Comparison of ENCODE assay signal across 22 mouse cellular contexts in the genomic region with DNA sequence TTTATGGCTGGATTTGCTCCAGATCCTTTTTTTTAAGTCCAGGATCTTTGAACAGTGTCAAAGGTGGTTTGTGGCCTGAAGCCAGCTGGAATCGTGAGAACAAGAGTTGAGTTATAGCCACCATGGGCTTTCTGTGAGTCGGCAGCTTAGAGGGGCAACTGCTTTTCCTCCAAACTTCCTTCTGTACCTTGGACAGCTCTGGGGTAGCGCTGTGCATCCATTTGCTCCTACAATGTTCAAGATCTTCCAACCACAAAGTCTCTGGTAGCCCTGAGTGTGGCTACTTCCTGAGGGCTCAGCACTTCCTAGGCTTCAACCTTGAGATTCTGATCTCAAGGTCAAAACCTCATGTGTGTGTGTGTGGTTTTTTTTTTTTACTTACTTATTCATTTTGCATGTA.
DNase-seq lines count a peak whose midpoint lies in the region; ATAC-seq and TF ChIP-seq lines count a peak whose summit lies in the region.
"Had no signal": no experiment of that assay in that cellular context is flagged by ENCODE, and none has a peak within 500 bp of the region (broad histone marks: within the 10 kb centered on the region; RNA-seq: fewer than 3 reads in every experiment).

No protein-coding gene starts in this region.

- H3K4me1 ChIP-seq in limb, embryonic 11.5 days (ENCODE audit: control insufficient read depth, insufficient read depth, low read length), result no peaks in the 10 kb centered on the region
- H3K4me1 ChIP-seq in limb, embryonic 10.5 days, result no peaks in the 10 kb centered on the region
- H3K4me1 ChIP-seq in ES-E14 (ENCODE audit: control insufficient read depth in 2 of 2, insufficient read depth in 2 of 2, low read length in 2 of 2, poor library complexity in 1 of 2), result no peaks in the 10 kb centered on the region
- no peaks in the 10 kb centered on the region for H3K4me1 ChIP-seq in hindbrain, postnatal 0 days (ENCODE audit: insufficient read depth, low read length)
- H3K4me1 ChIP-seq: embryonic facial prominence, embryonic 13.5 days; forebrain, embryonic 12.5 days; heart, embryonic 15.5 days; hindbrain, embryonic 10.5 days had no signal

- H3K9me3 ChIP-seq in limb, embryonic 11.5 days (ENCODE audit: control insufficient read depth, low read length), result no peaks in the 10 kb centered on the region
- H3K9me3 ChIP-seq in limb, embryonic 10.5 days (replicated peaks), result no peaks in the 10 kb centered on the region
- H3K9me3 ChIP-seq in ES-E14 (ENCODE audit: control insufficient read depth, insufficient read depth, low read depth, low read length), result no peaks in the 10 kb centered on the region
- no peaks in the 10 kb centered on the region for H3K9me3 ChIP-seq in hindbrain, postnatal 0 days (ENCODE audit: low read length)
- H3K9me3 ChIP-seq: embryonic facial prominence, embryonic 13.5 days; forebrain, embryonic 12.5 days; heart, embryonic 15.5 days; hindbrain, embryonic 10.5 days had no signal

- H3K27ac ChIP-seq in limb, embryonic 11.5 days (replicated peaks; ENCODE audit: low read depth, low read length), result no peak overlapping the region
- H3K27ac ChIP-seq in limb, embryonic 10.5 days, result no peak overlapping the region
- H3K27ac ChIP-seq in ES-E14 (ENCODE audit: insufficient read depth, low read depth, low read length, poor library complexity, severe bottlenecking), result no peak overlapping the region
- no peak overlapping the region for H3K27ac ChIP-seq in hindbrain, postnatal 0 days
- H3K27ac ChIP-seq: embryonic facial prominence, embryonic 13.5 days; forebrain, embryonic 12.5 days; heart, adult 2 months; heart, embryonic 15.5 days; hindbrain, embryonic 10.5 days; hindbrain, embryonic 14.5 days had no signal

- in situ Hi-C loops in ES-E14 (cut with MboI; ENCODE audit: low sequenced_read_pairs in 2 of 2, unreplicated experiment in 2 of 2), result no loop called here

- DNase-seq in embryo, embryonic 11 days, result peak; percentile 25
- no peak for DNase-seq in embryo, embryonic 9.5 days (ENCODE audit: extremely low spot score)
- peak; percentile 25 for DNase-seq in limb, embryonic 11.5 days (ENCODE audit: low spot score)
- no peak for DNase-seq in limb, embryonic 10.5 days (ENCODE audit: low spot score)
- DNase-seq in ES-E14 (ENCODE audit: low read depth, low spot score) (peak; percentile 11), ZHBTc4 (ENCODE audit: low read depth, low spot score) (peak; percentile 2)
- no peak for DNase-seq in hindbrain, postnatal 0 days (ENCODE audit: low spot score)
- DNase-seq in layer of hippocampus, postnatal 14 days (ENCODE audit: low spot score in 2 of 2), result no peak
- DNase-seq: adrenal gland, postnatal 14 days; cerebellum, adult 11-12 months; cerebellum, adult 9-10 months; cerebellum, postnatal 25 days; gastrocnemius, postnatal 10 days; heart, adult 2 months; kidney, adult 18-20 months had no signal

- H3K27me3 ChIP-seq in limb, embryonic 11.5 days (ENCODE audit: control insufficient read depth, insufficient read depth, low read length), result no peaks in the 10 kb centered on the region
- H3K27me3 ChIP-seq in limb, embryonic 10.5 days (ENCODE audit: low read depth, poor library complexity, severe bottlenecking), result no peaks in the 10 kb centered on the region
- no peaks in the 10 kb centered on the region for H3K27me3 ChIP-seq in hindbrain, postnatal 0 days (ENCODE audit: insufficient read depth, low read length)
- H3K27me3 ChIP-seq: embryonic facial prominence, embryonic 13.5 days; forebrain, embryonic 12.5 days; heart, embryonic 15.5 days had no signal

- H3K9ac ChIP-seq in limb, embryonic 11.5 days (ENCODE audit: low read length), result no peak overlapping the region
- H3K9ac ChIP-seq in ES-E14 (ENCODE audit: insufficient read depth, low read depth, low read length, poor library complexity, severe bottlenecking), result no peak overlapping the region
- no peak overlapping the region for H3K9ac ChIP-seq in hindbrain, postnatal 0 days (replicated peaks; ENCODE audit: low read length)
- H3K9ac ChIP-seq: embryonic facial prominence, embryonic 13.5 days; forebrain, embryonic 12.5 days; heart, embryonic 15.5 days; hindbrain, embryonic 14.5 days had no signal

- no peak overlapping the region for H3K4me3 ChIP-seq in limb, embryonic 11.5 days (ENCODE audit: low read depth, low read length)
- no peak overlapping the region for H3K4me3 ChIP-seq in limb, embryonic 10.5 days
- H3K4me3 ChIP-seq in ES-E14 (ENCODE audit: insufficient read depth in 1 of 2, low read depth in 1 of 2, low read length in 2 of 2, poor library complexity in 1 of 2, severe bottlenecking in 1 of 2), result no peak overlapping the region
- no peak overlapping the region for H3K4me3 ChIP-seq in hindbrain, postnatal 0 days (ENCODE audit: low read length)
- H3K4me3 ChIP-seq: embryonic facial prominence, embryonic 13.5 days; forebrain, embryonic 12.5 days; heart, adult 2 months; heart, embryonic 15.5 days; hindbrain, embryonic 10.5 days had no signal

- no peak for TF ChIP-seq CTCF in hindbrain, postnatal 0 days (IDR thresholded peaks at IDR 0.05; ENCODE audit: low read depth)

- ATAC-seq in limb, embryonic 11.5 days (ENCODE audit: insufficient number of reproducible peaks, low FRiP score, low TSS enrichment, low read depth), result no peak
- ATAC-seq in hindbrain, postnatal 0 days, result no peak
- ATAC-seq: forebrain, embryonic 16.5 days had no signal

- H3K36me3 ChIP-seq in limb, embryonic 11.5 days (ENCODE audit: control insufficient read depth, insufficient read depth, low read length), result no peaks in the 10 kb centered on the region
- H3K36me3 ChIP-seq in limb, embryonic 10.5 days, result no peaks in the 10 kb centered on the region
- no peaks in the 10 kb centered on the region for H3K36me3 ChIP-seq in ES-E14 (ENCODE audit: control insufficient read depth, insufficient read depth, low read length, poor library complexity, severe bottlenecking)
- H3K36me3 ChIP-seq in hindbrain, postnatal 0 days (ENCODE audit: insufficient read depth, low read length), result no peaks in the 10 kb centered on the region
- H3K36me3 ChIP-seq: embryonic facial prominence, embryonic 13.5 days; forebrain, embryonic 12.5 days; heart, embryonic 15.5 days; hindbrain, embryonic 10.5 days had no signal

- WGBS in limb, embryonic 11.5 days, result 58% methylated on average over 3 of the region's 3 CpGs
- 67% methylated on average over 3 of the region's 3 CpGs for WGBS in limb, embryonic 10.5 days
- WGBS in hindbrain, postnatal 0 days, result 73% methylated on average over 3 of the region's 3 CpGs

- no peak overlapping the region for H3K4me2 ChIP-seq in limb, embryonic 11.5 days (ENCODE audit: low read depth, severe bottlenecking)
- no peak overlapping the region for H3K4me2 ChIP-seq in hindbrain, postnatal 0 days (ENCODE audit: low read depth, low read length)
- H3K4me2 ChIP-seq: embryonic facial prominence, embryonic 13.5 days; forebrain, embryonic 12.5 days; heart, embryonic 11.5 days; heart, embryonic 15.5 days; hindbrain, embryonic 14.5 days had no signal

TF ChIP-seq in ES-E14, 5 proteins besides CTCF, POLR2A, EP300 and RAD21:
- TF ChIP-seq MAFK (IDR thresholded peaks at IDR 0.05; ENCODE audit: insufficient read depth, low read depth, low read length), result no peak
- no peak for TF ChIP-seq CHD2 (IDR thresholded peaks at IDR 0.05; ENCODE audit: low read depth, low read length)
- no peak for TF ChIP-seq ZNF384 (IDR thresholded peaks at IDR 0.05; ENCODE audit: low read depth, low read length)
- TF ChIP-seq HCFC1 (IDR thresholded peaks at IDR 0.05; ENCODE audit: borderline replicate concordance, insufficient read depth, low read length), result no peak
- no peak for TF ChIP-seq ZC3H11A (IDR thresholded peaks at IDR 0.05; ENCODE audit: borderline replicate concordance, low read depth, low read length)

Comparison
In these comparisons a context has a peak if more than half of its experiments do, and no peak if none do; other contexts are left out.
1. DNase-seq: peak in embryo, embryonic 11 days (single experiment), limb, embryonic 11.5 days (single experiment), ES-E14 (single experiment) and ZHBTc4 (single experiment); none in embryo, embryonic 9.5 days (single experiment), limb, embryonic 10.5 days (single experiment), hindbrain, postnatal 0 days (single experiment) and layer of hippocampus, postnatal 14 days (0 of 2).